In genomic region chr9:106340501-106341312, GRCm38 (mm10) we compare ENCODE assay signal across 11 mouse cellular contexts. TPM values are rescaled to one million over a fixed set of nuclear protein-coding genes. Genes with fewer than 3 reads are reported as not detected.
DNase-seq lines count a peak whose midpoint lies in the region; ATAC-seq and TF ChIP-seq lines count a peak whose summit lies in the region.
"Had no signal": no experiment of that assay in that cellular context is flagged by ENCODE, and none has a peak within 500 bp of the region (broad histone marks: within the 10 kb centered on the region; RNA-seq: fewer than 3 reads in every experiment).

No protein-coding gene starts in this region.

- H3K4me1 ChIP-seq in kidney, adult 2 months (ENCODE audit: control insufficient read depth, insufficient read depth, low read length) = peaks cover 5% of the 10 kb centered on the region; the same call in 1 of the 2 replicates
- H3K4me1 ChIP-seq in bone marrow macrophage, adult 2 months (ENCODE audit: control insufficient read depth, insufficient read depth, low read length) = peaks cover 48% of the 10 kb centered on the region
- H3K4me1 ChIP-seq in cortical plate, adult 2 months (ENCODE audit: control insufficient read depth, insufficient read depth, low read length) = peaks cover 23% of the 10 kb centered on the region
- H3K4me1 ChIP-seq in limb, embryonic 13.5 days = peaks cover 90% of the 10 kb centered on the region

- H3K27ac ChIP-seq in kidney, adult 2 months (ENCODE audit: insufficient read depth, low read depth, low read length) = peak overlapping the region; percentile 15; the same call in 1 of the 2 replicates
- peak overlapping the region; percentile 42 for H3K27ac ChIP-seq in bone marrow macrophage, adult 2 months (ENCODE audit: insufficient read depth, low read depth, low read length)
- H3K27ac ChIP-seq in cortical plate, adult 2 months (ENCODE audit: insufficient read depth, low read length) = 0 out of 2 replicates have a peak overlapping the region, but pooled peaks have one; percentile 4
- H3K27ac ChIP-seq in limb, embryonic 13.5 days = peak overlapping the region; percentile 96
- H3K27ac ChIP-seq: lung, embryonic 15.5 days had no signal

- no peak for TF ChIP-seq POLR2A in kidney, adult 2 months (IDR thresholded peaks at IDR 0.05; ENCODE audit: low read depth, low read length)
- TF ChIP-seq POLR2A in bone marrow macrophage, adult 2 months (IDR thresholded peaks at IDR 0.05; ENCODE audit: borderline replicate concordance, low read depth, low read length) = no peak
- TF ChIP-seq POLR2A in cortical plate, adult 2 months (IDR thresholded peaks at IDR 0.05; ENCODE audit: extremely low read depth, insufficient read depth, low read length) = no peak

- H3K9ac ChIP-seq in limb, embryonic 13.5 days = peak overlapping the region; percentile 50
- H3K9ac ChIP-seq: lung, embryonic 15.5 days had no signal

- ATAC-seq in limb, embryonic 13.5 days (ENCODE audit: low FRiP score, low read depth) = peak; percentile 45

- H3K9me3 ChIP-seq in limb, embryonic 13.5 days = no peaks in the 10 kb centered on the region
- H3K9me3 ChIP-seq: lung, embryonic 15.5 days had no signal

- H3K4me2 ChIP-seq in limb, embryonic 13.5 days (replicated peaks) = peak overlapping the region; percentile 22
- H3K4me2 ChIP-seq: lung, embryonic 15.5 days had no signal

- no peaks in the 10 kb centered on the region for H3K36me3 ChIP-seq in kidney, adult 2 months (ENCODE audit: control insufficient read depth, insufficient read depth, low read length)
- no peaks in the 10 kb centered on the region for H3K36me3 ChIP-seq in limb, embryonic 13.5 days
- H3K36me3 ChIP-seq: lung, embryonic 15.5 days had no signal

- WGBS in kidney, adult 2 months = 69% methylated on average over 13 of the region's 13 CpGs
- 14% methylated on average over 13 of the region's 13 CpGs for WGBS in limb, embryonic 13.5 days

- no peak for DNase-seq in kidney, adult 2 months
- no peak for DNase-seq in kidney, adult 9 months
- no peak for DNase-seq in adrenal gland, adult 2 months
- DNase-seq in adrenal gland, postnatal 25 days = no peak
- DNase-seq in cerebellum, adult 11 months = no peak
- DNase-seq: layer of hippocampus, adult 9-11 months; retina, postnatal 1 day had no signal

- TF ChIP-seq CTCF in kidney, adult 2 months (conservative IDR thresholded peaks at IDR 0.05; ENCODE audit: insufficient read depth, insufficient read length, low read depth, low read length) = no peak
- TF ChIP-seq CTCF in bone marrow macrophage, adult 2 months (IDR thresholded peaks at IDR 0.05; ENCODE audit: low read depth, low read length) = no peak
- no peak for TF ChIP-seq CTCF in cortical plate, adult 2 months (IDR thresholded peaks at IDR 0.05; ENCODE audit: extremely low read depth, insufficient read depth, low read length)

- H3K27me3 ChIP-seq in kidney, adult 2 months (replicated peaks; ENCODE audit: control insufficient read depth, insufficient read depth, low read length) = no peaks in the 10 kb centered on the region
- H3K27me3 ChIP-seq in limb, embryonic 13.5 days = no peaks in the 10 kb centered on the region
- H3K27me3 ChIP-seq: lung, embryonic 15.5 days had no signal

- H3K4me3 ChIP-seq in kidney, adult 2 months (ENCODE audit: insufficient read depth, low read depth, low read length) = no peak overlapping the region
- H3K4me3 ChIP-seq in bone marrow macrophage, adult 2 months (ENCODE audit: insufficient read depth, low read length) = no peak overlapping the region
- no peak overlapping the region for H3K4me3 ChIP-seq in cortical plate, adult 2 months (ENCODE audit: insufficient read depth, low read length)
- no peak overlapping the region for H3K4me3 ChIP-seq in limb, embryonic 13.5 days
- H3K4me3 ChIP-seq: lung, embryonic 15.5 days had no signal

RNA-seq across cellular contexts. Expression of gene Dusp7, which starts 27.7 kb away (rescaled TPM):
- polyA plus RNA-seq in kidney, adult 2 months (2012; rRNA removed) = 38.8 and 44.1 TPM in 2 replicates
- 122 and 129 TPM in 2 replicates for polyA plus RNA-seq in bone marrow macrophage, adult 2 months (2012; ENCODE audit: insufficient read depth, insufficient read length, missing spikeins)
- 128 and 130 TPM in 2 replicates for polyA plus RNA-seq in cortical plate, adult 2 months (2012; rRNA removed)
- 40.5 and 41.1 TPM in 2 replicates for polyA plus RNA-seq in limb, embryonic 13.5 days (2015; fragmentation: Nextera tagmentation; extraction: Ambion mirVana)
- 10 to 100 TPM; 12.8 to 18.7 TPM for total RNA-seq in adrenal gland, adult 2 months (2021)
- polyA plus RNA-seq in adrenal gland, adult 2 months (2012; rRNA removed) = 40.2 and 46.7 TPM in 2 replicates
- 16.7 and 20.6 TPM in 2 replicates for total RNA-seq in adrenal gland, postnatal 25 days (2021)

RNA-seq across cellular contexts. Expression of gene Poc1a, which starts 59.8 kb away (rescaled TPM):
- 5.8 and 6.1 TPM in 2 replicates for polyA plus RNA-seq in kidney, adult 2 months (2012; rRNA removed)
- 8.3 and 13.7 TPM in 2 replicates for polyA plus RNA-seq in bone marrow macrophage, adult 2 months (2012; ENCODE audit: insufficient read depth, insufficient read length, missing spikeins)
- polyA plus RNA-seq in cortical plate, adult 2 months (2012; rRNA removed) = 32.6 and 34.8 TPM in 2 replicates
- 23.8 and 24.0 TPM in 2 replicates for polyA plus RNA-seq in limb, embryonic 13.5 days (2015; fragmentation: Nextera tagmentation; extraction: Ambion mirVana)
- 1 to 10 TPM; 3.4 to 5.4 TPM for total RNA-seq in adrenal gland, adult 2 months (2021)
- polyA plus RNA-seq in adrenal gland, adult 2 months (2012; rRNA removed) = 5.4 and 7.1 TPM in 2 replicates
- 4.4 and 6.3 TPM in 2 replicates for total RNA-seq in adrenal gland, postnatal 25 days (2021)

Comparison
In these comparisons a context has a peak if more than half of its experiments do, and no peak if none do; other contexts are left out.
1. H3K27ac ChIP-seq: peak in every context shown above with its lines; median percentile 96 in limb, embryonic 13.5 days; 42 in bone marrow macrophage, adult 2 months; 15 in kidney, adult 2 months; 4 in cortical plate, adult 2 months.